Mouse (Mus musculus) liver, postnatal 0 days (tissue): ENCODE results near the gene Atp8b5.

Experiments
- CTCF ChIP-seq: sonication (generic); IDR thresholded peaks from 2 replicates; pipeline ENCODE4 v1.5.1; 2016; ENCODE audit warnings: antibody characterized with exemption, low read depth
- EP300 ChIP-seq: IDR thresholded peaks from 2 replicates; pipeline ENCODE4 v1.6.1; 2016; ENCODE audit warnings: antibody characterized with exemption, low read depth, mild to moderate bottlenecking

GRCm38 (mm10) chr4:43399391-43400131 lies 132.6 kb downstream of the Atp8b5 start:
- TF ChIP-seq CTCF: no peak
- no peak for TF ChIP-seq EP300
